Comparison of ENCODE assay signal across 8 mouse cellular contexts in genomic region chr2:145699414-145700071, GRCm38 (mm10). TPM values are rescaled to one million over a fixed set of nuclear protein-coding genes. Genes with fewer than 3 reads are reported as not detected.
A peak's percentile ranks its signal among the peaks of the same experiment; 100 is the strongest.
DNase-seq lines count a peak whose midpoint lies in the region; ATAC-seq and TF ChIP-seq lines count a peak whose summit lies in the region.

No protein-coding gene starts in this region.

- ATAC-seq in intestine, embryonic 14.5 days (replicated peaks; ENCODE audit: low FRiP score, low TSS enrichment, low read depth): peak; percentile 57; the same call in 1 of the 2 replicates
- ATAC-seq in stomach, embryonic 16.5 days (ENCODE audit: insufficient read depth, low FRiP score): peak; percentile 47; the same call in 1 of the 2 replicates

- no peak overlapping the region for H3K9ac ChIP-seq in intestine, embryonic 14.5 days (ENCODE audit: low read length)
- no peak overlapping the region for H3K9ac ChIP-seq in stomach, embryonic 16.5 days (ENCODE audit: low read length)

- no peak overlapping the region for H3K27ac ChIP-seq in testis, adult 2 months (ENCODE audit: control insufficient read depth, insufficient read depth, low read depth, low read length)
- H3K27ac ChIP-seq in intestine, embryonic 14.5 days (ENCODE audit: low read depth): no peak overlapping the region
- H3K27ac ChIP-seq in midbrain, embryonic 10.5 days (replicated peaks): no peak overlapping the region
- no peak overlapping the region for H3K27ac ChIP-seq in stomach, embryonic 16.5 days (ENCODE audit: low read length)

- no peak overlapping the region for H3K4me3 ChIP-seq in testis, adult 2 months (ENCODE audit: control insufficient read depth, low read depth, low read length)
- H3K4me3 ChIP-seq in intestine, embryonic 14.5 days (ENCODE audit: low read depth, low read length): no peak overlapping the region
- no peak overlapping the region for H3K4me3 ChIP-seq in midbrain, embryonic 10.5 days
- no peak overlapping the region for H3K4me3 ChIP-seq in stomach, embryonic 16.5 days (replicated peaks; ENCODE audit: low read length)

- no peak for DNase-seq in testis, postnatal 14 days (ENCODE audit: low spot score)
- peak; percentile 34 for DNase-seq in cerebellum, adult 9-11 months
- peak; percentile 31 for DNase-seq in gastrocnemius, postnatal 10 days
- DNase-seq in intestine, embryonic 14.5 days (ENCODE audit: low spot score): peak; percentile 59
- peak; percentile 67 for DNase-seq in left cerebral cortex, postnatal 14 days (ENCODE audit: low spot score in 2 of 2)
- DNase-seq in midbrain, embryonic 10.5 days (ENCODE audit: low spot score): peak; percentile 67

- 36% methylated on average over 6 of the region's 6 CpGs for WGBS in intestine, embryonic 14.5 days
- WGBS in midbrain, embryonic 10.5 days: 31% methylated on average over 6 of the region's 6 CpGs
- 31% methylated on average over 6 of the region's 6 CpGs for WGBS in stomach, embryonic 16.5 days

- no peak overlapping the region for H3K4me2 ChIP-seq in intestine, embryonic 14.5 days (ENCODE audit: low read length)
- H3K4me2 ChIP-seq in stomach, embryonic 16.5 days (ENCODE audit: low read depth, low read length): no peak overlapping the region

- no peaks in the 10 kb centered on the region for H3K9me3 ChIP-seq in intestine, embryonic 14.5 days (ENCODE audit: control insufficient read depth, low read length)
- H3K9me3 ChIP-seq in midbrain, embryonic 10.5 days (replicated peaks): no peaks in the 10 kb centered on the region
- H3K9me3 ChIP-seq in stomach, embryonic 16.5 days (replicated peaks; ENCODE audit: control insufficient read depth, low read length): no peaks in the 10 kb centered on the region

- no peaks in the 10 kb centered on the region for H3K27me3 ChIP-seq in testis, adult 2 months (ENCODE audit: control insufficient read depth, insufficient read depth, low read length)
- H3K27me3 ChIP-seq in intestine, embryonic 14.5 days (replicated peaks; ENCODE audit: control insufficient read depth, insufficient read depth, low read length): no peaks in the 10 kb centered on the region
- no peaks in the 10 kb centered on the region for H3K27me3 ChIP-seq in midbrain, embryonic 10.5 days (ENCODE audit: low read depth, poor library complexity, severe bottlenecking)
- no peaks in the 10 kb centered on the region for H3K27me3 ChIP-seq in stomach, embryonic 16.5 days (ENCODE audit: control insufficient read depth, insufficient read depth, low read length)

- peak; percentile 48; the same call in 1 of the 2 replicates for TF ChIP-seq CTCF in testis, adult 2 months (IDR thresholded peaks at IDR 0.05; ENCODE audit: control insufficient read depth, insufficient read depth, insufficient replicate concordance, low read depth, low read length)

- intact Hi-C loops in left cerebral cortex, postnatal 14 days (cut with DNase I): loop anchor here (2.0 to 5.0 kb wide), 3 partner anchors 95 to 203 kb away; partner anchors contain the start of gene Naa20

- no peaks in the 10 kb centered on the region for H3K36me3 ChIP-seq in testis, adult 2 months (ENCODE audit: control insufficient read depth, insufficient read depth, low read length)
- no peaks in the 10 kb centered on the region for H3K36me3 ChIP-seq in intestine, embryonic 14.5 days (ENCODE audit: control insufficient read depth, insufficient read depth, low read length)
- no peaks in the 10 kb centered on the region for H3K36me3 ChIP-seq in midbrain, embryonic 10.5 days
- H3K36me3 ChIP-seq in stomach, embryonic 16.5 days (ENCODE audit: control insufficient read depth, insufficient read depth, low read length): no peaks in the 10 kb centered on the region

- no peak for TF ChIP-seq POLR2A in testis, adult 2 months (IDR thresholded peaks at IDR 0.05; ENCODE audit: control insufficient read depth, low read depth, low read length)

- no peaks in the 10 kb centered on the region for H3K4me1 ChIP-seq in testis, adult 2 months (ENCODE audit: control insufficient read depth, insufficient read depth, low read length)
- H3K4me1 ChIP-seq in intestine, embryonic 14.5 days (replicated peaks; ENCODE audit: control insufficient read depth, insufficient read depth, low read length): no peaks in the 10 kb centered on the region
- H3K4me1 ChIP-seq in midbrain, embryonic 10.5 days: no peaks in the 10 kb centered on the region
- 0 out of 2 replicates have a peak, but pooled peaks cover 2% of the 10 kb centered on the region for H3K4me1 ChIP-seq in stomach, embryonic 16.5 days (ENCODE audit: control insufficient read depth, insufficient read depth, low read length)

RNA-seq across cellular contexts. Expression of gene Rin2, which starts 24.5 kb away (rescaled TPM):
- polyA plus RNA-seq in testis, adult 2 months (2012; rRNA removed): 3.5 and 3.6 TPM in 2 replicates
- total RNA-seq in gastrocnemius, postnatal 10 days (2021): 10 to 100 TPM; 23.5 to 26.6 TPM
- polyA plus RNA-seq in intestine, embryonic 14.5 days (2014; fragmentation: Nextera tagmentation; extraction: Ambion mirVana): 25.0 and 31.1 TPM in 2 replicates
- 10 to 100 TPM; 19.3 to 27.7 TPM for total RNA-seq in left cerebral cortex, postnatal 14 days (2021)
- polyA plus RNA-seq in midbrain, embryonic 10.5 days (2016; fragmentation: Nextera tagmentation; extraction: Ambion mirVana): 10.6 and 11.5 TPM in 2 replicates
- polyA plus RNA-seq in stomach, embryonic 16.5 days (2015; fragmentation: Nextera tagmentation; extraction: Ambion mirVana): 37.3 and 47.2 TPM in 2 replicates
